18 mouse cellular contexts compared by ENCODE assay signal in genomic region chr8:118296477-118296876, GRCm38 (mm10). TPM values are rescaled to one million over a fixed set of nuclear protein-coding genes. Genes with fewer than 3 reads are reported as not detected.
"Had no signal": no experiment of that assay in that cellular context is flagged by ENCODE, and none has a peak within 500 bp of the region (broad histone marks: within the 10 kb centered on the region; RNA-seq: fewer than 3 reads in every experiment).

No protein-coding gene starts in this region.

- ATAC-seq: liver, postnatal 0 days; midbrain, embryonic 16.5 days had no signal

- H3K4me3 ChIP-seq: liver, embryonic 13.5 days; liver, embryonic 15.5 days; midbrain, embryonic 10.5 days; midbrain, embryonic 12.5 days; myocyte; neural tube, embryonic 13.5 days; neural tube, embryonic 15.5 days; stomach, embryonic 15.5 days had no signal

- H3K9me3 ChIP-seq: liver, embryonic 13.5 days; liver, embryonic 15.5 days; midbrain, embryonic 10.5 days; midbrain, embryonic 12.5 days; neural tube, embryonic 13.5 days; neural tube, embryonic 15.5 days; stomach, embryonic 15.5 days had no signal

- H3K27ac ChIP-seq: liver, embryonic 13.5 days; liver, embryonic 15.5 days; midbrain, embryonic 10.5 days; midbrain, embryonic 12.5 days; neural tube, embryonic 13.5 days; neural tube, embryonic 15.5 days; stomach, embryonic 15.5 days; stomach, postnatal 0 days had no signal

- H3K9ac ChIP-seq: liver, embryonic 13.5 days; liver, embryonic 15.5 days; liver, postnatal 0 days; midbrain, embryonic 12.5 days; neural tube, embryonic 13.5 days; neural tube, embryonic 15.5 days; stomach, embryonic 15.5 days had no signal

- DNase-seq: liver, embryonic 13.5 days; liver, postnatal 0 days; midbrain, embryonic 14.5 days; right cerebral cortex, postnatal 14 days; thymus, adult 2 months; thymus, postnatal 25 days; thymus, postnatal 4 days had no signal

- H3K27me3 ChIP-seq: liver, embryonic 13.5 days; liver, embryonic 15.5 days; midbrain, embryonic 12.5 days; neural tube, embryonic 13.5 days; neural tube, embryonic 15.5 days; stomach, embryonic 15.5 days had no signal

- H3K36me3 ChIP-seq: liver, embryonic 13.5 days; liver, embryonic 15.5 days; midbrain, embryonic 10.5 days; midbrain, embryonic 12.5 days; neural tube, embryonic 13.5 days; neural tube, embryonic 15.5 days; stomach, embryonic 15.5 days had no signal

- H3K4me2 ChIP-seq: liver, embryonic 13.5 days; liver, embryonic 15.5 days; midbrain, embryonic 12.5 days; neural tube, embryonic 13.5 days; neural tube, embryonic 15.5 days; stomach, embryonic 15.5 days had no signal

- H3K4me1 ChIP-seq: liver, embryonic 13.5 days; liver, embryonic 15.5 days; midbrain, embryonic 10.5 days; midbrain, embryonic 12.5 days; neural tube, embryonic 15.5 days; stomach, embryonic 15.5 days had no signal

RNA-seq across cellular contexts. Expression of gene Cdh13, which starts 12.9 kb away (rescaled TPM):
- total RNA-seq: megakaryocyte, adult 5-6 weeks; megakaryocyte-erythroid progenitor cell, adult 5-6 weeks had no signal
